15 mouse cellular contexts compared by ENCODE assay signal in genomic region chr6:54757511-54757911, GRCm38 (mm10). TPM values are rescaled to one million over a fixed set of nuclear protein-coding genes. Genes with fewer than 3 reads are reported as not detected.
A peak's percentile ranks its signal among the peaks of the same experiment; 100 is the strongest.
DNase-seq lines count a peak whose midpoint lies in the region; ATAC-seq and TF ChIP-seq lines count a peak whose summit lies in the region.
"Had no signal": no experiment of that assay in that cellular context is flagged by ENCODE, and none has a peak within 500 bp of the region (broad histone marks: within the 10 kb centered on the region; RNA-seq: fewer than 3 reads in every experiment).

No protein-coding gene starts in this region.

- 0 out of 2 replicates have a peak, but pooled peaks have one; percentile 8 for ATAC-seq in lung, embryonic 16.5 days (ENCODE audit: low read depth)
- ATAC-seq in forebrain, postnatal 0 days: no peak
- ATAC-seq: Patski had no signal

- WGBS in lung, embryonic 16.5 days: 45% methylated on average over 5 of the region's 5 CpGs
- WGBS in forebrain, postnatal 0 days: 43% methylated on average over 5 of the region's 5 CpGs

- no peak overlapping the region for H3K27ac ChIP-seq in lung, embryonic 16.5 days (ENCODE audit: low read length)
- H3K27ac ChIP-seq in forebrain, postnatal 0 days (ENCODE audit: low read depth, low read length): peak overlapping the region; percentile 57; the same call in 1 of the 2 replicates
- H3K27ac ChIP-seq: embryonic facial prominence, embryonic 10.5 days; gastrocnemius, adult 2 months; hindbrain, embryonic 12.5 days had no signal

- intact Hi-C loops in heart, postnatal 25 days (cut with DNase I): no loop called here

- no peak overlapping the region for H3K4me2 ChIP-seq in lung, embryonic 16.5 days (ENCODE audit: low read depth, low read length)
- no peak overlapping the region for H3K4me2 ChIP-seq in forebrain, postnatal 0 days (ENCODE audit: low read depth)
- H3K4me2 ChIP-seq: hindbrain, embryonic 12.5 days had no signal

- H3K4me1 ChIP-seq in lung, embryonic 16.5 days (replicated peaks; ENCODE audit: control insufficient read depth, insufficient read depth, low read length): peaks cover 18% of the 10 kb centered on the region
- H3K4me1 ChIP-seq in forebrain, postnatal 0 days (ENCODE audit: insufficient read depth): peaks cover 33% of the 10 kb centered on the region

- TF ChIP-seq CTCF in forebrain, postnatal 0 days (IDR thresholded peaks at IDR 0.05; ENCODE audit: low read depth): no peak

- no peaks in the 10 kb centered on the region for H3K9me3 ChIP-seq in lung, embryonic 16.5 days (ENCODE audit: control insufficient read depth, low read length)
- H3K9me3 ChIP-seq in forebrain, postnatal 0 days (ENCODE audit: low read length): no peaks in the 10 kb centered on the region
- H3K9me3 ChIP-seq: embryonic facial prominence, embryonic 10.5 days; hindbrain, embryonic 12.5 days had no signal

- no peak for DNase-seq in lung, postnatal 25 days (ENCODE audit: low spot score)
- DNase-seq in spleen, postnatal 36 days (ENCODE audit: low spot score in 2 of 2): peak; percentile 43 to 58
- DNase-seq in spleen, postnatal 4 days (ENCODE audit: low spot score in 2 of 2): no peak
- DNase-seq in forebrain, postnatal 0 days: no peak
- no peak for DNase-seq in heart, postnatal 25 days (ENCODE audit: low spot score)
- no peak for DNase-seq in right cerebral cortex, postnatal 25 days
- DNase-seq: kidney, adult 2 months; kidney, postnatal 36 days; thymus, adult 18-20 months had no signal

- no peaks in the 10 kb centered on the region for H3K36me3 ChIP-seq in lung, embryonic 16.5 days (ENCODE audit: control insufficient read depth, insufficient read depth, low read length)
- no peaks in the 10 kb centered on the region for H3K36me3 ChIP-seq in forebrain, postnatal 0 days (ENCODE audit: insufficient read depth)
- H3K36me3 ChIP-seq: embryonic facial prominence, embryonic 10.5 days; hindbrain, embryonic 12.5 days had no signal

- H3K27me3 ChIP-seq in lung, embryonic 16.5 days (ENCODE audit: control insufficient read depth, insufficient read depth, low read depth, low read length): no peaks in the 10 kb centered on the region
- H3K27me3 ChIP-seq in forebrain, postnatal 0 days (ENCODE audit: insufficient read depth, low read length): no peaks in the 10 kb centered on the region
- H3K27me3 ChIP-seq: Patski had no signal

- no peak overlapping the region for H3K4me3 ChIP-seq in lung, embryonic 16.5 days (ENCODE audit: low read length)
- H3K4me3 ChIP-seq in forebrain, postnatal 0 days (ENCODE audit: low read depth, low read length): no peak overlapping the region
- H3K4me3 ChIP-seq: embryonic facial prominence, embryonic 10.5 days; erythroblast, embryonic 14.5 days; gastrocnemius, adult 2 months; hindbrain, embryonic 12.5 days had no signal

- H3K9ac ChIP-seq in lung, embryonic 16.5 days (ENCODE audit: low read length): no peak overlapping the region
- no peak overlapping the region for H3K9ac ChIP-seq in forebrain, postnatal 0 days
- H3K9ac ChIP-seq: hindbrain, embryonic 12.5 days had no signal

RNA-seq across cellular contexts. Expression of gene Znrf2, which starts 59.2 kb away (rescaled TPM):
- 3.3 and 3.4 TPM in 2 replicates for polyA plus RNA-seq in lung, embryonic 16.5 days (2015; fragmentation: Nextera tagmentation; extraction: Ambion mirVana)
- 74.2 and 83.8 TPM in 2 replicates for total RNA-seq in forebrain, postnatal 0 days (2014; rRNA removed)
- 11.2 and 13.1 TPM in 2 replicates for polyA plus RNA-seq in forebrain, postnatal 0 days (2015; fragmentation: Nextera tagmentation; extraction: Ambion mirVana)
- 10 to 100 TPM; 17.2 to 17.6 TPM for total RNA-seq in heart, postnatal 25 days (2021)

Comparison
In these comparisons a context has a peak if more than half of its experiments do, and no peak if none do; other contexts are left out.
1. DNase-seq: peak in spleen, postnatal 36 days (2 of 2); none in lung, postnatal 25 days (single experiment), spleen, postnatal 4 days (0 of 2), forebrain, postnatal 0 days (single experiment), heart, postnatal 25 days (single experiment) and right cerebral cortex, postnatal 25 days (single experiment).